Mouse (Mus musculus): ENCODE measurements around the gene Zan. TPM values are rescaled to one million over a fixed set of nuclear protein-coding genes. Genes with fewer than 3 reads are reported as not detected.

Gene Zan
- total and polyA plus RNA-seq, 3 experiments = 0.04 to 0.10 TPM; not detected in 1

GRCm38 (mm10) chr5:137347856-137348255 lies 129.0 kb downstream of the Zan start:
- TF ChIP-seq ZMIZ1 (IDR thresholded peaks at IDR 0.05; ENCODE audit: low read depth, low read length) (no peak), CTCF (conservative IDR thresholded peaks at IDR 0.05 in 1 of 2, IDR thresholded peaks at IDR 0.05 in 1 of 2; ENCODE audit: low read depth in 2 of 2, low read length in 2 of 2) (no peak), ETS1 (conservative IDR thresholded peaks at IDR 0.05; ENCODE audit: low read depth, low read length) (no peak), ZC3H11A (IDR thresholded peaks at IDR 0.05; ENCODE audit: low read depth, low read length) (no peak), KAT2A (IDR thresholded peaks at IDR 0.05; ENCODE audit: insufficient replicate concordance, low read length) (no peak), EP300 (IDR thresholded peaks at IDR 0.05; ENCODE audit: low read length) (no peak), RCOR1 (conservative IDR thresholded peaks at IDR 0.05; ENCODE audit: low read depth, low read length) (no peak), PAX5 (IDR thresholded peaks at IDR 0.05; ENCODE audit: low read length) (no peak), E2F4 (IDR thresholded peaks at IDR 0.05; ENCODE audit: insufficient replicate concordance, low read depth, low read length) (no peak), NRF1 (IDR thresholded peaks at IDR 0.05; ENCODE audit: low read depth, low read length) (no peak), TCF12 (IDR thresholded peaks at IDR 0.05; ENCODE audit: low read depth, low read length) (no peak), GABPA (IDR thresholded peaks at IDR 0.05; ENCODE audit: insufficient replicate concordance, low read depth, low read length) (no peak), CHD2 (IDR thresholded peaks at IDR 0.05; ENCODE audit: low read length) (no peak)
- H3K79me2 ChIP-seq (replicated peaks; ENCODE audit: control insufficient read depth, extremely low read depth, insufficient read depth, poor library complexity, severe bottlenecking) = no peaks in the 10 kb centered on the region
- no peak overlapping the region for H3K9ac ChIP-seq (ENCODE audit: insufficient read depth, low read depth)
- H3K4me1 ChIP-seq (ENCODE audit: control insufficient read depth in 1 of 2, insufficient read depth in 2 of 2) = peaks cover 10 to 45% of the 10 kb centered on the region in 2 experiments; a peak in 3 of 4 replicates
- no peak overlapping the region for H3K4me2 ChIP-seq (ENCODE audit: insufficient read depth, low read depth, poor library complexity, severe bottlenecking)
- peaks cover 6% of the 10 kb centered on the region for H3K9me3 ChIP-seq (replicated peaks; ENCODE audit: low read length)
- H3K4me3 ChIP-seq (replicated peaks in 1 of 3; ENCODE audit: low read depth in 2 of 3, low read length in 2 of 3, poor library complexity in 1 of 3) = no peak overlapping the region
- dilution Hi-C loops (cut with MboI; ENCODE audit: extremely low pct_ligation_motif_present, extremely low pct_unique_long_range_greater_than_20kb, low sequenced_read_pairs) (no loop called here), in situ Hi-C loops (cut with MboI; ENCODE audit: low pct_ligation_motif_present, low pct_unique_long_range_greater_than_20kb, low sequenced_read_pairs) (no loop called here)
- no peaks in the 10 kb centered on the region for H3K36me3 ChIP-seq (replicated peaks in 1 of 2; ENCODE audit: control insufficient read depth in 1 of 2, insufficient read depth in 1 of 2, low read length in 1 of 2)
- DNase-seq (ENCODE audit: extremely low read depth) = no peak
- no peak overlapping the region for H3K27ac ChIP-seq (ENCODE audit: insufficient read depth, low read depth)
- peaks cover 44% of the 10 kb centered on the region for H3K27me3 ChIP-seq (replicated peaks)

GRCm38 (mm10) chr5:137346983-137347382 lies 129.9 kb downstream of the Zan start:
- no peak overlapping the region for H3K4me2 ChIP-seq (ENCODE audit: insufficient read depth, low read depth, poor library complexity, severe bottlenecking)
- in situ Hi-C loops (cut with MboI; ENCODE audit: low pct_ligation_motif_present, low pct_unique_long_range_greater_than_20kb, low sequenced_read_pairs) = no loop called here
- no peaks in the 10 kb centered on the region for H3K79me2 ChIP-seq (replicated peaks; ENCODE audit: control insufficient read depth, extremely low read depth, insufficient read depth, poor library complexity, severe bottlenecking)
- no peak for DNase-seq (ENCODE audit: extremely low read depth)
- no peaks in the 10 kb centered on the region for H3K36me3 ChIP-seq (replicated peaks in 1 of 2; ENCODE audit: control insufficient read depth in 1 of 2, insufficient read depth in 1 of 2, low read length in 1 of 2)
- TF ChIP-seq ZMIZ1 (IDR thresholded peaks at IDR 0.05; ENCODE audit: low read depth, low read length) (no peak), TBP (conservative IDR thresholded peaks at IDR 0.05; ENCODE audit: low read depth, low read length) (no peak), ZNF384 (IDR thresholded peaks at IDR 0.05; ENCODE audit: low read depth, low read length) (no peak), MAZ (IDR thresholded peaks at IDR 0.05; ENCODE audit: low read depth, low read length) (no peak), ETS1 (conservative IDR thresholded peaks at IDR 0.05; ENCODE audit: low read depth, low read length) (no peak)
- dilution Hi-C loops (cut with MboI; ENCODE audit: extremely low pct_ligation_motif_present, extremely low pct_unique_long_range_greater_than_20kb, low sequenced_read_pairs) = no loop called here
- peaks cover 6% of the 10 kb centered on the region for H3K9me3 ChIP-seq (replicated peaks; ENCODE audit: low read length)
- H3K27me3 ChIP-seq (replicated peaks) = peaks cover 35% of the 10 kb centered on the region
- no peak overlapping the region for H3K9ac ChIP-seq (ENCODE audit: insufficient read depth, low read depth)
- no peak overlapping the region for H3K4me3 ChIP-seq (replicated peaks in 1 of 3; ENCODE audit: low read depth in 2 of 3, low read length in 2 of 3, poor library complexity in 1 of 3)
- no peak overlapping the region for H3K27ac ChIP-seq (ENCODE audit: insufficient read depth, low read depth)
- peaks cover 6 to 38% of the 10 kb centered on the region in 2 experiments; a peak in 3 of 4 replicates for H3K4me1 ChIP-seq (ENCODE audit: control insufficient read depth in 1 of 2, insufficient read depth in 2 of 2)

Measured in CH12.LX (cell line).